Mouse (Mus musculus): ENCODE measurements at regions not wholly inside any gene's neighbourhood (a gene's known extent, or its start where the extent isn't known, plus 50 kb on each side); places are given as distances from the start of the nearest gene placed in this dataset.

GRCm38 (mm10) chr2:180392298-180392697 lies 57.8 kb upstream of the Gata5 start:
- no peaks in the 10 kb centered on the region for H3K4me1 ChIP-seq (ENCODE audit: control insufficient read depth, insufficient read depth, low read length)
- 89% methylated on average over 6 of the region's 6 CpGs for WGBS
- no peak overlapping the region for H3K27ac ChIP-seq (ENCODE audit: insufficient read depth, low read length)
- DNase-seq: no peak
- TF ChIP-seq CTCF (IDR thresholded peaks at IDR 0.05; ENCODE audit: borderline replicate concordance, insufficient read depth, low read depth, low read length) (no peak), POLR2A (IDR thresholded peaks at IDR 0.05; ENCODE audit: borderline replicate concordance, insufficient read depth, low read length) (no peak)
- H3K4me3 ChIP-seq (replicated peaks; ENCODE audit: insufficient read depth, low read depth, low read length): no peak overlapping the region
- no peaks in the 10 kb centered on the region for H3K27me3 ChIP-seq (ENCODE audit: control insufficient read depth, insufficient read depth, low read length)

- TF ChIP-seq POLR2A (IDR thresholded peaks at IDR 0.05; ENCODE audit: borderline replicate concordance, insufficient read depth, low read length) (no peak), CTCF (IDR thresholded peaks at IDR 0.05; ENCODE audit: borderline replicate concordance, insufficient read depth, low read depth, low read length) (no peak)
- 88% methylated on average over 3 of the region's 3 CpGs for WGBS
- no peaks in the 10 kb centered on the region; the same call in 1 of the 2 replicates for H3K27me3 ChIP-seq (ENCODE audit: control insufficient read depth, insufficient read depth, low read length)
- DNase-seq: no peak
- H3K27ac ChIP-seq (ENCODE audit: insufficient read depth, low read length): no peak overlapping the region
- H3K4me1 ChIP-seq (ENCODE audit: control insufficient read depth, insufficient read depth, low read length): no peaks in the 10 kb centered on the region
- no peak overlapping the region for H3K4me3 ChIP-seq (replicated peaks; ENCODE audit: insufficient read depth, low read depth, low read length)
These were observed 56.9 kb upstream of the Gata5 start for GRCm38 (mm10) chr2:180391349-180391748.

- no peak overlapping the region for H3K27ac ChIP-seq (ENCODE audit: insufficient read depth, low read length)
- no peak overlapping the region for H3K4me3 ChIP-seq (replicated peaks; ENCODE audit: insufficient read depth, low read depth, low read length)
- DNase-seq: no peak
- no peak for TF ChIP-seq POLR2A (IDR thresholded peaks at IDR 0.05; ENCODE audit: borderline replicate concordance, insufficient read depth, low read length)
- no peak for TF ChIP-seq CTCF (IDR thresholded peaks at IDR 0.05; ENCODE audit: borderline replicate concordance, insufficient read depth, low read depth, low read length)
- 0 out of 2 replicates have a peak, but pooled peaks cover 2% of the 10 kb centered on the region for H3K4me1 ChIP-seq (ENCODE audit: control insufficient read depth, insufficient read depth, low read length)
- no peaks in the 10 kb centered on the region; the same call in 1 of the 2 replicates for H3K27me3 ChIP-seq (ENCODE audit: control insufficient read depth, insufficient read depth, low read length)
- 81% methylated on average over 15 of the region's 15 CpGs for WGBS
These were observed 55.9 kb upstream of the Gata5 start for GRCm38 (mm10) chr2:180390216-180390996.

GRCm38 (mm10) chr2:180389486-180389885 lies 55.0 kb upstream of the Gata5 start:
- TF ChIP-seq CTCF (IDR thresholded peaks at IDR 0.05; ENCODE audit: borderline replicate concordance, insufficient read depth, low read depth, low read length) (no peak), POLR2A (IDR thresholded peaks at IDR 0.05; ENCODE audit: borderline replicate concordance, insufficient read depth, low read length) (no peak)
- no peak for DNase-seq
- no peak overlapping the region for H3K4me3 ChIP-seq (replicated peaks; ENCODE audit: insufficient read depth, low read depth, low read length)
- H3K4me1 ChIP-seq (ENCODE audit: control insufficient read depth, insufficient read depth, low read length): 0 out of 2 replicates have a peak, but pooled peaks cover 3% of the 10 kb centered on the region
- H3K27me3 ChIP-seq (ENCODE audit: control insufficient read depth, insufficient read depth, low read length): no peaks in the 10 kb centered on the region; the same call in 1 of the 2 replicates
- WGBS: 29% methylated on average over 2 of the region's 2 CpGs
- H3K27ac ChIP-seq (ENCODE audit: insufficient read depth, low read length): no peak overlapping the region

GRCm38 (mm10) chr2:180389013-180389412 lies 54.5 kb upstream of the Gata5 start:
- H3K27ac ChIP-seq (ENCODE audit: insufficient read depth, low read length): no peak overlapping the region
- TF ChIP-seq POLR2A (IDR thresholded peaks at IDR 0.05; ENCODE audit: borderline replicate concordance, insufficient read depth, low read length) (no peak), CTCF (IDR thresholded peaks at IDR 0.05; ENCODE audit: borderline replicate concordance, insufficient read depth, low read depth, low read length) (no peak)
- H3K27me3 ChIP-seq (ENCODE audit: control insufficient read depth, insufficient read depth, low read length): no peaks in the 10 kb centered on the region; the same call in 1 of the 2 replicates
- 30% methylated on average over 12 of the region's 12 CpGs for WGBS
- 0 out of 2 replicates have a peak, but pooled peaks cover 3% of the 10 kb centered on the region for H3K4me1 ChIP-seq (ENCODE audit: control insufficient read depth, insufficient read depth, low read length)
- H3K4me3 ChIP-seq (replicated peaks; ENCODE audit: insufficient read depth, low read depth, low read length): no peak overlapping the region
- DNase-seq: no peak

GRCm38 (mm10) chr2:180388122-180388521 lies 53.6 kb upstream of the Gata5 start:
- H3K4me1 ChIP-seq (ENCODE audit: control insufficient read depth, insufficient read depth, low read length): 0 out of 2 replicates have a peak, but pooled peaks cover 3% of the 10 kb centered on the region
- H3K27me3 ChIP-seq (ENCODE audit: control insufficient read depth, insufficient read depth, low read length): no peaks in the 10 kb centered on the region; the same call in 1 of the 2 replicates
- no peak overlapping the region for H3K4me3 ChIP-seq (replicated peaks; ENCODE audit: insufficient read depth, low read depth, low read length)
- DNase-seq: no peak
- no peak overlapping the region for H3K27ac ChIP-seq (ENCODE audit: insufficient read depth, low read length)
- WGBS: 77% methylated on average over 5 of the region's 5 CpGs
- no peak for TF ChIP-seq CTCF (IDR thresholded peaks at IDR 0.05; ENCODE audit: borderline replicate concordance, insufficient read depth, low read depth, low read length)
- TF ChIP-seq POLR2A (IDR thresholded peaks at IDR 0.05; ENCODE audit: borderline replicate concordance, insufficient read depth, low read length): no peak

GRCm38 (mm10) chr2:180387305-180387704 lies 52.8 kb upstream of the Gata5 start:
- TF ChIP-seq POLR2A (IDR thresholded peaks at IDR 0.05; ENCODE audit: borderline replicate concordance, insufficient read depth, low read length): no peak
- no peak for TF ChIP-seq CTCF (IDR thresholded peaks at IDR 0.05; ENCODE audit: borderline replicate concordance, insufficient read depth, low read depth, low read length)
- H3K27ac ChIP-seq (ENCODE audit: insufficient read depth, low read length): no peak overlapping the region
- H3K4me3 ChIP-seq (replicated peaks; ENCODE audit: insufficient read depth, low read depth, low read length): no peak overlapping the region
- 0 out of 2 replicates have a peak, but pooled peaks cover 3% of the 10 kb centered on the region for H3K4me1 ChIP-seq (ENCODE audit: control insufficient read depth, insufficient read depth, low read length)
- 73% methylated on average over 2 of the region's 2 CpGs for WGBS
- H3K27me3 ChIP-seq (ENCODE audit: control insufficient read depth, insufficient read depth, low read length): no peaks in the 10 kb centered on the region; the same call in 1 of the 2 replicates
- no peak for DNase-seq
